Mouse (Mus musculus) CH12.LX (cell line): ENCODE measurements around the gene Mlxipl.

Source experiments
- CHD2 ChIP-seq: IDR thresholded peaks from 2 replicates; pipeline ENCODE4 v1.6.1; 2011; ENCODE audit warnings: low read length, improper control_type of control experiment
- CTCF ChIP-seq, 2 experiments: IDR thresholded peaks in 1 of 2; conservative IDR thresholded peaks in 1 of 2; 2 replicates each; pipeline ENCODE4 v1.5.1; 2011 to 2012; ENCODE audit warnings: low read depth in 2 of 2, low read length in 2 of 2, improper control_type of control experiment in 1 of 2, inconsistent platforms in 1 of 2, mild to moderate bottlenecking in 1 of 2, moderate library complexity in 1 of 2
- E2F4 ChIP-seq: IDR thresholded peaks from 2 replicates; pipeline ENCODE4 v1.6.1; 2011; ENCODE audit warnings: low read depth, low read length, improper control_type of control experiment; ENCODE audit not compliant: insufficient replicate concordance
- EP300 ChIP-seq: IDR thresholded peaks from 2 replicates; pipeline ENCODE4 v1.6.1; 2011; ENCODE audit warnings: low read length, improper control_type of control experiment
- HCFC1 ChIP-seq: IDR thresholded peaks from 2 replicates; pipeline ENCODE4 v1.6.1; 2012; ENCODE audit warnings: low read depth, mild to moderate bottlenecking, inconsistent platforms, low read length, improper control_type of control experiment
- MAX ChIP-seq: IDR thresholded peaks from 2 replicates; pipeline ENCODE4 v1.6.1; 2011; ENCODE audit warnings: low read length, improper control_type of control experiment
- NRF1 ChIP-seq: IDR thresholded peaks from 2 replicates; pipeline ENCODE4 v1.6.1; 2014; ENCODE audit warnings: low read depth, mild to moderate bottlenecking, inconsistent platforms, low read length, improper control_type of control experiment, moderate library complexity
- POLR2A ChIP-seq: IDR thresholded peaks from 2 replicates; pipeline ENCODE4 v1.6.1; 2011; ENCODE audit warnings: low read depth, mild to moderate bottlenecking, improper control_type of control experiment, low read length
- TBP ChIP-seq: conservative IDR thresholded peaks from 2 replicates; pipeline ENCODE4 v1.6.1; 2011; ENCODE audit warnings: low read depth, low read length, improper control_type of control experiment
- UBTF ChIP-seq: IDR thresholded peaks from 2 replicates; pipeline ENCODE4 v1.6.1; 2012; ENCODE audit warnings: low read depth, mild to moderate bottlenecking, inconsistent platforms, low read length, improper control_type of control experiment, moderate library complexity
- USF1 ChIP-seq: IDR thresholded peaks from 2 replicates; pipeline ENCODE4 v1.6.1; 2014; ENCODE audit warnings: low read depth, mild to moderate bottlenecking, inconsistent platforms, low read length, improper control_type of control experiment
- USF2 ChIP-seq: conservative IDR thresholded peaks from 2 replicates; pipeline ENCODE4 v1.6.1; 2011; ENCODE audit warnings: low read depth, low read length, improper control_type of control experiment
- ZKSCAN1 ChIP-seq: IDR thresholded peaks from 2 replicates; pipeline ENCODE4 v1.6.1; 2012; ENCODE audit warnings: low read depth, inconsistent platforms, low read length, improper control_type of control experiment, borderline replicate concordance

DNA sequence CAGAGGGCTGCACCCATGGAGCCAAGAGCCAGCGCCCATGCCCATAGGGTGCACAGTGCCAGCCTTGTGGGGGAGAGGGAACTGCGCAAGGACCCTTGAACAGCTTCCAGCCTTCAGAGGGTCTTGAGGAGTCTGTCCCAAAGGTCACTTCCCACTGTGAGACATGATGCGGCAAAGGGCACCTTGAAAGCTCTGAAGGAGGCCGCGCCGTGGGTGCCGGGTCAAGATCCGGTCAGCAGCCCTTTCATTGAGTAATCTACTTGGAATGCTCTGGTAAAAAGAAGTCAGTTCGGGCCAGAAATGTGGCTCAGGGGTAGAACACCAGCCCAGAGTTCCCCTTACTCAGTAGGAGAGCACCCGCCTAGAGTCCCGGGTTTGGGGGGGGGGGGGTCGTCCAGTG lies 24.1 kb downstream of the Mlxipl start:
- TF ChIP-seq CTCF (conservative IDR thresholded peaks at IDR 0.05 in 1 of 2, IDR thresholded peaks at IDR 0.05 in 1 of 2; ENCODE audit: low read depth in 2 of 2, low read length in 2 of 2), result no peak
- no peak for TF ChIP-seq TBP
- no peak for TF ChIP-seq E2F4
- TF ChIP-seq MAX, result no peak
- no peak for TF ChIP-seq POLR2A
- TF ChIP-seq USF1, result no peak
- no peak for TF ChIP-seq ZKSCAN1
- no peak for TF ChIP-seq EP300
- TF ChIP-seq HCFC1, result no peak
- TF ChIP-seq UBTF, result no peak
- no peak for TF ChIP-seq USF2
- no peak for TF ChIP-seq NRF1
- no peak for TF ChIP-seq CHD2
